Mouse (Mus musculus) stomach, postnatal 0 days (tissue): ENCODE measurements around the gene Fank1.

ENCODE experiments used
- CTCF ChIP-seq: IDR thresholded peaks from 2 replicates; pipeline ENCODE4 v1.5.1; 2016; ENCODE audit warnings: antibody characterized with exemption, low read depth, mild to moderate bottlenecking, moderate library complexity
- EP300 ChIP-seq: optimal IDR thresholded peaks from 2 replicates; pipeline ENCODE3; 2016; ENCODE audit warnings: antibody characterized with exemption

GRCm38 (mm10) chr7:133764425-133764824, 12.2 kb upstream of the Fank1 start:
- TF ChIP-seq EP300: no peak
- TF ChIP-seq CTCF: no peak
